Mouse (Mus musculus): ENCODE measurements around the gene Gm4763.
"Not testable (repeated sequence)": the region's sequence is repeated elsewhere in the genome, so short reads cannot be mapped to it uniquely, and the experiment has no call there.

The Gm4763 gene

GRCm38 (mm10) chr7:24726808-24727207, at the start of gene Gm4763:
Gene Gm4763 (minus strand): TSS chr7:24726908.
- DNase-seq (ENCODE audit: low spot score): not testable (repeated sequence)

GRCm38 (mm10) chr7:24776145-24776544, 49.4 kb upstream of the Gm4763 start:
- DNase-seq (ENCODE audit: low spot score): no peak

GRCm38 (mm10) chr7:24773942-24774535, 47.3 kb upstream of the Gm4763 start:
- DNase-seq (ENCODE audit: low spot score): no peak

- DNase-seq (ENCODE audit: low spot score): no peak
Measured at GRCm38 (mm10) chr7:24771361-24771760, 44.7 kb upstream of the Gm4763 start.

- DNase-seq (ENCODE audit: low spot score): no peak
Measured at GRCm38 (mm10) chr7:24762574-24762973, 35.9 kb upstream of the Gm4763 start.

- DNase-seq (ENCODE audit: low spot score): no peak
Measured at GRCm38 (mm10) chr7:24761161-24761560, 34.5 kb upstream of the Gm4763 start.

GRCm38 (mm10) chr7:24760211-24760610, 33.5 kb upstream of the Gm4763 start, which contains the start of gene Cd177:
Gene Cd177 (minus strand): TSS chr7:24760311.
- no peak for DNase-seq (ENCODE audit: low spot score)

GRCm38 (mm10) chr7:24758520-24758919, 31.8 kb upstream of the Gm4763 start:
- no peak for DNase-seq (ENCODE audit: low spot score)

- DNase-seq (ENCODE audit: low spot score): no peak
Measured at GRCm38 (mm10) chr7:24753476-24753875, 26.8 kb upstream of the Gm4763 start.

GRCm38 (mm10) chr7:24751610-24752009, 24.9 kb upstream of the Gm4763 start:
- DNase-seq (ENCODE audit: low spot score): no peak

GRCm38 (mm10) chr7:24750695-24751094, 24.0 kb upstream of the Gm4763 start:
- no peak for DNase-seq (ENCODE audit: low spot score)

- no peak for DNase-seq (ENCODE audit: low spot score)
Measured at GRCm38 (mm10) chr7:24735970-24736670, 9.4 kb upstream of the Gm4763 start.

GRCm38 (mm10) chr7:24715039-24715438, 11.7 kb downstream of the Gm4763 start:
- no peak for DNase-seq (ENCODE audit: low spot score)

- no peak for DNase-seq (ENCODE audit: low spot score)
Measured at GRCm38 (mm10) chr7:24708832-24709292, 17.8 kb downstream of the Gm4763 start, which contains the start of gene BC049730. Gene BC049730 (plus strand): TSS chr7:24709242.

GRCm38 (mm10) chr7:24702841-24703240, 23.9 kb downstream of the Gm4763 start:
- not testable (repeated sequence) for DNase-seq (ENCODE audit: low spot score)

GRCm38 (mm10) chr7:24697891-24698290, 28.8 kb downstream of the Gm4763 start:
- DNase-seq (ENCODE audit: low spot score): not testable (repeated sequence)

GRCm38 (mm10) chr7:24692693-24693092, 34.0 kb downstream of the Gm4763 start:
- DNase-seq (ENCODE audit: low spot score): not testable (repeated sequence)

GRCm38 (mm10) chr7:24687519-24687918, 39.2 kb downstream of the Gm4763 start:
- DNase-seq (ENCODE audit: low spot score): not testable (repeated sequence)

- not testable (repeated sequence) for DNase-seq (ENCODE audit: low spot score)
Measured at GRCm38 (mm10) chr7:24684121-24684520, 42.6 kb downstream of the Gm4763 start.

GRCm38 (mm10) chr7:24676575-24676974, 50.1 kb downstream of the Gm4763 start, which contains the start of gene Tex101:
Gene Tex101 (minus strand): TSS chr7:24676675.
- DNase-seq (ENCODE audit: low spot score): no peak

- no peak for DNase-seq (ENCODE audit: low spot score)
Measured at GRCm38 (mm10) chr7:24671944-24672439, 54.7 kb downstream of the Gm4763 start.
